Mouse (Mus musculus): ENCODE results near the gene Slc38a10.

Slc38a10 gene
- long read RNA-seq, experiment 1, full-length matches to known transcripts = 17 of 42 reads
- long read RNA-seq, experiment 1, partial matches to known transcripts = 2 of 42 reads
- long read RNA-seq, experiment 1, other reads (novel, unspliced or antisense) = 23 of 42 reads
- long read RNA-seq, experiment 2, full-length matches to known transcripts = 13 of 29 reads
- long read RNA-seq, experiment 2, partial matches to known transcripts = 4 of 29 reads
- long read RNA-seq, experiment 2, other reads (novel, unspliced or antisense) = 12 of 29 reads

DNA sequence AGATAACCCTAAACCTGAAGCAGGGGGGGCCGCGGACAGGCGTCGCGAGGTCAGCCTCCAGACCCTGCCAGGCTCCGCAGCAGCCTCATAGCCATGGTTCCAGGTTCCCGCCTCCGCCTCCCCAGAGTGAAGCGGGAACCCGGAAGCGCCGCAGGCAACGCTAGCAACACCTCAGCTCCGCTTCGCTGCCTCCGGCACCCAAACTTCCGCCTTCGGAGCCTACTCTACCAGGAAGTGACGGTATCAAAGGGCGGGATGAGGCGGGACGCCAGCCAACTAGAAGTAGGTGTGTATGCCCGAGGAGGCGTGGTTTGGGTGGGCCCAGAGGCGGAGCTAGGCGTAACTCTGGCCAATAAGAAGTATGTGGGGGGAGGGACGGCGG is at the start of gene Slc38a10:
Slc38a10 (minus strand) TSS at position 234 of the 382 bp plus-strand sequence.
- intact Hi-C loops (cut with DNase I) = no loop called here

DNA sequence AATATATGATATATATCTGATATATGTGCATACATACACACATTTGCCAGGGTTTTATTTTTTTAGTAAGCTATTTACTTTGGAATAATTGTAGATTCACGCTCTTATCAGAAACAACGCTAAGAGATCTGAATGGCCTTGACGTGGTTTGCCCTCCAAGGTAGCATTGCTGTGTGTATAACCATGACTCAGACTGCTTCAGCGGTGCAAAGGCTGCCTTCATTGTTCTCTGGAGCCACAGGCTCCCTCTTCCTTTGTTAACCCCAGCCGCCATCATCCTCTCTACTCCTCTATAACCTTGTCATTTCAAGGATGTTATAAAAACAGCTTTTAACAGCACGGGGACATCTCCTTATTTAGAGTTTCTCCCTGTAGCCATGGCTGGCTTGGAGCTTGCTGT is 49.5 kb upstream of the Slc38a10 start:
- intact Hi-C loops (cut with DNase I) = no loop called here

DNA sequence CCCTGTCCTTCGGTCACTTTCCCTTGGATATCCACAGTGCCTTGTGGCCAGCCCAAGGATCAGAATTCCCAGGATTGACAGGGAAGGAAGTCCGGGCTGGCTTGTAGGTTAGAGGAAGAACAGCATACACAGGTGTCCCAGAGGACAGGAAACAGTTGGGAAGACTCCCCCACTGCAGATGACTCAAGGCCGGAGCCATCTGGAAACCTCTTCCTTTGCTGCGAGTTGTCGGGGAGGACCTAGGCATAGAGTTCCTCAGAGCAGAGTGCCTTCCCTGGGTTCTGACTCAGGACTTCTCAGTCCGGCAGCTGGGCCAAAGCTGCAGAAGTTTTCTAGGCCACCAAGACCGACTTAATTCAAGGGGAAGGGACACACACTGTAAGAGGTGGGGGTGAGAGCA is 48.6 kb upstream of the Slc38a10 start:
- intact Hi-C loops (cut with DNase I) = no loop called here

DNA sequence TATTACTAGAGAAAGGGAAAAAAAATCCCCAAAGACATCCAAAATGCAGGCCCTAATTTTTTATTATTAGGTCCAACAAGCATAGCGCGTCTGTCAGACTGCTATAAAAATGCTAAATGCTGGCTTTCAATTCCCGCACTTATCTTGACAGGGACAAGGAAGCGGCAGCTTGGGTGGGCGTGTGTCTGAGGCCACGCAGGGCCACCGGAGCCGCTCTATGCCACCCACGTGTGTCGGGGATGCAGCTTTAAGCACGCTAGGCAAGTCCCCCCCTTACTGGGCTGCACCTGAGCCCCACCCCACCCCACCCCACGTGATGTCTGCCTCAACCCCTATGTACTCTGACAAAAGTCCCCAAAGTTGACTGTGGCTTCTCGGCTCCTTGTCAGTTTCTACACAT is 47.7 kb upstream of the Slc38a10 start:
- intact Hi-C loops (cut with DNase I) = no loop called here

DNA sequence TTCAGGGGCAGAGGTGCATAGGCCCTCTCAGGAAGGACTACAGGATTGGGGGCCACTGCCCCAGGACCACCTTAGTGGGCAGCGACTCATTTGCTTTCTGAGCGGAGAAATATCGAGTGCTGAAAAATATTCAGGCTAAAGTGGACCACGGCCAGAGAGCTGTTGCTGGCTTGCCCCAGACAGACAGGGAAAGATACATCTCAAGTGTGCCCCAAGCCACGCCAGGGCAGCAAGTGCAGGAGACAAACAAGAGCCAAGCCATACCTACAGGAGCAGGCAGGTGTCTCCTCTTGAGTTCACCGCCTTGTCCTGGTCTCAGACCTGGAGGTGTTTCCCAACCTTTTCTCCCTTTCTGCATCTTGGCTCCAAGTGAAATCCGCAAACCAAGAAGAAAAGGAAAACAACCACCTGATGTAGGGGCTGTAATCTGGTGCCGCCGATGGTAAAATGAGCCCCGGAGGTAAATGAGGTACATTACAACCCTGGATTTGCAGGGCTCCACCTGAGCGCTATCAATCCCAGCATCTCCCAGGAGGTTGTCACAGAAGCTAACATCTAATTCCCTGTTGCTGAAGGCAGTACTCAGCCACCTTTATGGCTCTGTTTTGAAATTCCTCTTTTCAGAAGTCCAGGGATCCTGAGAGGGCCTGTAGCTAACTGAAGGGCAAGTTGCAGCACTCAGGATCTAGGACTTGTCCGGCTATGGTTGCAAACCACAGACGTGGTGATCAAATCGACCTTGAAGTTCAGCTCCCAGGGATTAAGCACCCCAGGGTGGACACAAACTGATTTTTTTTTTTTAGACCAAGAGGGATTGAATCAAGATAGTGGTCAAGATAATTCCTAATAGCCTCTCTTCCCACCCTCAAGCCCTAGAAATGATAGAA is 39.6 kb upstream of the Slc38a10 start:
- intact Hi-C loops (cut with DNase I) = no loop called here

DNA sequence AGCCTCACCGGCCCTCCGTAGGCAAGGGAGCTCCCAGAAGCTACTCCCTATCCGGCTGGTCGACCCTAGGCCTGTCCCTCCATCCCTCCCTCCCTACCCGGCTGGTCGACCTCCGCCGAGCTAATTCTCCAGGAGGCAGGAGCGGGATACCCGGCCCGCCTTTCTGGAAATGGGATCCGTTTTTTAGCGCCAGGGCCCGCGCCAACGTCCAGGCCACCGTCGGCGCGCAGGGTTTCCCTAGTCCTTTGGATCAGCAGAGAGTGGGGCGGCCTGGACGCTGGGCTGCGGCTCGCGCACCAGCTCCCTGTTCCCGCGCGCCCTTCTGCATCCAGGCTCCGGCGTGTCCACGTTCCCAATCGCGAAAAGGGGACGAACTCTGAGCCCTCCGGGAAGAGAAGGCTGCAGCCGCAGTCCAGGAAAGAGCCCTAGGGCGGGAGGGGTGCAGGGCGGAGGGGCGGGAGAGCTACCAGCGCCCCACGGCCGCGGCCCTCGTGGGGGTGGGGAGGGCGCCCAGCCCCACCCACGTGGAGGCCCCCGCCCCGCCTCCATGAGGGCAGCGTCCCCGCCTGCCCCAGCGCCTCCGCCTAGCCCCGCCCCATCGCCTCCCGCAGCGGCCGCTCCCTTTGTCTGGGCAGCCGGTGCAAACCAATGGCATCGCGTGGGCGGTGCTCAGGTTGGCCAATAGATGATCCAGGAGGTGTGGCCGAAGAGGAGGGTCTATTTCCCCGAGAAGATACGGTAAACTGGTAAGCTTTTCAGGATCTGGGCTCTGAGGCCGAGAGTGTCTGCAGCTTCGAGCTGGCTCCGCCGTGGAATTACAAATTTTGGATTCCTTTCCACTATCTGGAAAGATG is 38.5 kb upstream of the Slc38a10 start:
- intact Hi-C loops (cut with DNase I) = loop anchor here (1.0 kb wide), 1 partner anchor 44 kb away; no protein-coding TSS in a partner anchor

DNA sequence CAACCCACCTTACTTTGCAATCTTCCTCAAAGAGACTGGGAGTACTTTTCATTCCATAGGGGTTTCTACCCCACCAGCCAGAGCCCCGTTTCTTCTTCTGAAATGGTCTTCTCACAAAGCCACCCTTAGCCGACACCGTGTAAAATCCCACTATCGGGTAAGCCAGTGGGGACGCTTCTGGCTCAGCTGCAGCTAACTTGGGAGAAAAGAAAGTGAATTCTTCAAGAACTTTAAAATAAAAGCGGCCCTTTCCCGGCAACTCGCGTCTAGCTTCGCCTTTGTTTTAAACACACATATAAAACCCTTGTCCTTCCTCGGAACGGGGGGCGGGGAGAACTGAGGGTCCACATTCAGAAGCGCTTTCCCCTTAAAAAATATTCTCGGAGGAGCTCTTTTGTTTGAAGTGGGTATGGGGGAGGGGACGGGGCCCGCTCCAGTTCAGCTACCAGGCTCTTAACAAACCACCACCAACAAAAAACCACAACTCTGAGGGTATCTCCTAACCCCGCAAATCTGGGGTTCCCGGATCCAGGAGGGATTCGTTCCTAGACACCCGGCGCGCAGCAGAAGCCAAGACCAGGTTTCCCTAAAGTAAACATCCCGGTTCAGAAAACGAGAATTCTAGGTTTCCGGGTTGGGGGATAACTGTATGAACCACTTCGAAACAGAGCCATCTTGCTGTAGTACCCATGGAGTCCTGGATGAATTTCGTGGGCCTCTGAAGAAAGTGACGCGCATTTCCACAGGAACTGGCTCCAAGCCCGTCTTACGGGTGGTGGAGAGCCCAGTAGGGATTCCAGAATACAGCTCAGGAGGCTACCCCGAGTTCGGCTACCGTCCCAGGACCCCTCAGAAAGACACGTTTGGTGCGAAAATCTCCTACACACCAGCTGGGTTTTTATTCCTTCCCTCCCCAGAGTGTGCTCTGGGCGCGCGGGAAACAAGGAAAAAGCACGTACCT is 37.6 kb upstream of the Slc38a10 start:
- intact Hi-C loops (cut with DNase I) = loop anchor here (1.0 kb wide), 1 partner anchor 45 kb away; no protein-coding TSS in a partner anchor

DNA sequence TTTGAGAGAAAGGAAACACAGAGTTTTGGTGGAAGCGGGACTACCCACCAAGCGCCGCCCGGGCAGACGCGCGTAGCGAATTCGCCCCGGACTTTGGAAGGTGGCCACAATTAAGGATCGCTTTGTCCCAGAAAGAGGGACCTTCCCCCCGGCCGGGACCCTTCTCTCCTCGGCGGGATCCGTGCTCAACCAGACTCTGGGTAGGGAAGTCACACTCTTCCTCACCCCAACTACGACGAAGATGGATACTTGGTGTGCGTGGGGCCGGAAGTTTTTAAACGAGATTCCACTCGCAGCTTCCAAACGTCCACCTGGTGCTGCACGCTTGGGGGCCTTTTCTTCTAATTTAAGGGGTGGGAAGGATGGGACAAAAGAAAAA is 36.9 kb upstream of the Slc38a10 start:
- intact Hi-C loops (cut with DNase I) = no loop called here

DNA sequence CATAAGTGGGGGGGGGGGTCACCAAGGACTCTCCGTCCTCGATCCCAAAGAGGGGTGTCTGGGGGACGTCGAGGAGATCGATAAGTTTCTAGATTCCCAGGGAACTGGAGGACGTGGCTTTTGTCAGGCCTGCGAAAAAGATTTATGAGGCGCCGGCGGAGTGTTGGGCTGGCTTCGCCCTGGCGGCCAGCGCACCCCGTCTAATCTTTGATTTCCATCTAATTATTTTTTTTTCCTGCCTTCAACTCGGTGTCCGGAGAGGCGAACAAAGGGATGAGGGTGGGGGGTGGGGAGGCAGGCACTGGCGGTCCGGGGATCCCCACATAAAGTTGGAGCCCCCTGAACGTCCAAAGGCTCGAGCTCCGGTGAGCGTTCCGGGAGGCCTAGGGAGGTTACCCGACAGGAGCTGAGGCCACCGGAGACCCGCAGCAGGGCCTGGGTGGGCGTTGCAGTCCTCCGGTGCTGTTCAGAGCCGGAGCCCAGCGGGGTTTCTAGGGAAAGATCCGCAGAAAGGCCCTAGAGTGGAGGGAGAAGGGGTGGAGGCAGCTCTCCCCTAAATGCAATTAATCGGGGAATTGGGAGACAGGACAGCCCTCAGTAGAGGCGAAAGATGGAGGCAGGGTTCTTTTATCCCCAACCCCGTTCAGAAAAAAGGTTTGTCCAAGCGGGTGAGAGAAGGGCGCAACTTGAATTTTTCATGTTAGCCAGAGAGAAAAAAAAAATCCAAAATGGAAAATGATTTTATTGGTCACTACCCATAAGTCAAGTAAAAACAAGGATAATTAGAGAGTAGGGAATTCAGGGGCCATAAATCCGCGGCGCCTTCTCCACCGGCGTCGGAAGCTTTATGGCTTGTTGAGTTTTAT is 36.3 kb upstream of the Slc38a10 start:
- intact Hi-C loops (cut with DNase I) = loop anchor here (1.0 kb wide), 1 partner anchor 51 kb away; no protein-coding TSS in a partner anchor

DNA sequence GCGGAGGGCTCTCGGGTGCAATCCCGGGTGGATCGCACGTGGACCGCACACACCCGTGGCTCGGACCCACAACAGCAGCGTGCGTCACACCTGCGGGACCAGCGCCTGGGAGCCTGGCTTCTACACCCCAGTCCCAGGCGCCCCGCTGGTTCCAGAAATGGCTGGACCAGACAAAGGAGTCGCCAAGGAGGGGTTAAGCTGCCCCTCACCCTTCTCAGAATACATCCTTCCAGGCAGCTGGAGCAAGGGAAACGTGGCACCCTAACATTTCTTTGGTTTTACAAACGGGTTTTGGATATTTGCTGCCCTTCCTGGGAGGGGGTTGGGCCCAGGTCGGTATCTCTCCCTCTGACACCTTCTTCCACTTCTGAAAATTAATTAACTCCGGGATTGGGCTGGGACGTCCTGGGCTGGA is 35.7 kb upstream of the Slc38a10 start:
- intact Hi-C loops (cut with DNase I) = loop anchor here (1.0 kb wide), 1 partner anchor 51 kb away; no protein-coding TSS in a partner anchor

DNA sequence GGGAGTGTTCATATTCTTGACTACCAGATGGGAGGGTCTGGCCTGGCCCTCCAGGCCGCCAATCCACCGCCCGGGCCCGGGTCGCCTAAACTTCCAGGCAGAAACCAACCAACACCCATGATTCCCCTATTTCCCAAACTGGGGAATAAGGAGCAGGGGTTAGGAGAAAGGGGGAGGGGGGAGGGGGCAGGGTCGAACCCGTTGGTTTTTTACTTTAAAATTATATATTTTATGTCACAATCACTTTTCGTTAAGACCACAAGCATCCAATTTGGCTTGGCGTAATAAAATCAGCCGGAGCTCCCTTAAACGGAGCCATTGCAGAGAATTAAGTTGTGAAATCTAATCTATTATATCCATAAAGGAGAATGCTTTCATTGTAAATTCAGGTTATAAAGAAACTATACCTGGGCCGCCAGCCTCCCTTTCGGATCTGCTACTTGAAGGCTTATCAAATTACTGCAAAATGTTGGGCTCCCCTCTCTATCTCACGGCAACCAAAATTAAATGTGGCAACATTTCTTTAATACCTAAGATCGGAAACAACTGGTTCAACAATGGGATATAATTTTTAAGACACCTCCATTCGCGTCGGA is 35.1 kb upstream of the Slc38a10 start:
- intact Hi-C loops (cut with DNase I) = no loop called here

DNA sequence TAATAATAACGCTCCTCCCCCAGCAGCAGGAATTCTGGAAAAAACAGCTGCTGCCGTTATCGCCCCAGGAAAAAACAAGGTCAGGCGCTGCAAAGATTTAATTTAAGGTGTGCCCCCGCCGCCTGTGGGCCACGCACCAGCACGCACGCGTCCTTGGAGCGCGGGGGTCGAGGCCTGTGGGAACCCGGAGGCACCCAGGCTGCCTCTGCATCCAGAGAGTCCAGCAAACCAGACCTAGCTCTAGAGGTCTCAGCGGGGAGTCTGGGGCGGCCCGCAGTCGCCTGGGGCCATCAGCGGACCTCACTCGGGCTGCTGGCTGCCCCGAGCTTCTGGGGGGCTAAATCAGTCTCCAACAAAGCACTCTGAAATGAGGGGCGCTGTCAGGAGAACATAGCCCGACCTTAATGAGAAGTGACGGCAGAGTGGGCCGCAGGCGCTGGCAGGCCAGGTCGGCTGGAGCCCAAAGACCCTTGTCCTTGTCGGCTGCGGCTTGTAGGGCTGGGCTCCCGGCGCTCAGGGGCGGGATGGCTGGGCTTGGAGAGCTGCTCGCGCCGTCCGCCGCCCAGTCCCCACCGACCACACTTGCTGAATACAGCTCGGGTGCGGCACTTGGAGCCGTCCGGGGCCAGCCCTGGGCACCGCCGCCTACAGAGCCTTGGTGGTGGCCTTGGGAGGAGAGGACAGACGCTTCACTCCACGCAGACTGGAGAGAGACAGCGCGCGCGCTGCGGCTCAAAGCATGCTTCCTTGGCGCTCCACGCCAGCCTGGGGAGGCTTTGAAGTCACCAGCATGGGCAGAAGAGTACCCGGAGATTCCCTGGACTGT is 34.4 kb upstream of the Slc38a10 start:
- intact Hi-C loops (cut with DNase I) = no loop called here

DNA sequence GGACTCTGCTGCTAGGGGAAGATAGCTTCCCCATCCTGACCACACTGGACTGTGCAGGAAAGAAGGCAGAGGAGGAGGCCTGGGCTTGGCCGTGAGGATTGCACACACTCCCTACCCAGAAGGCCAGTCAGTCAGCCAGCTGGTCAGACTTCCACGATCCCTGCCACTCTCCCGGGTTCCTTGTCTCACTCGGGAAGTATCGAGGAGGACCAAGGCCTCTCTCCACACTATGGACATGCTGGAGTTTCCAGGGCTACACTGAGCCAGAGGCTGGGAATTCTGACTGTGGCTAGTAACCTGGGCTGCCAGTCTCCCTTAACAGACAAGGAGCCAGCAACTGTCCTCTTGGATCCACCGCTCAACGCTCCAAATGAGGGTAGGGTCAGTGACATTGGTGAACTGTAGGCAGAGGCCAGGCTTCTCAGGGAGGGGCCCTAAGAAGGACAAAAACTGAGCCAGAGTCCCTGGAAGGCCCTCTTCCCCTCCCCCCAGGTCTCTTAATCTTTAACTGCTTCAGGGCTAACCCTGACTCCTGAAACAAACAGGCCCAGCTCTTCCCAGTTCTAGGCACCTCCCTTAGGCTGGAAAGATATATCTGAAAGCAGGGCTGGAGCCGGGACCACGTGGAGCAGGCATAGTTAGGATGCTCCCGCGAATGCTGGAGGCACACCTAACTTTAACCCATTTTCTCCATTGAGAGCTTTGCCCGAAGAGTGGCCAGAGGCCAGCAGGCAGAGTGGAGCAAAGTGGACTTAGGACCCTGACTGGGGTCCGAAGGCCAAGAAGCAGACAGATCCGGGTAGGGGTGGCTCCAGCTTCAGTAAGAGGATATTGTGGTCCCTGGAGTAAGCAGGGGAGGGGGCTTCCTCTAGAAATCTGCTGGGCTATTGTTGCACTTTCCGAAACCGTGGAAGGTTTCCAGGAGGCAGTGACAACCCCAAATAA is 33.5 kb upstream of the Slc38a10 start:
- intact Hi-C loops (cut with DNase I) = no loop called here

DNA sequence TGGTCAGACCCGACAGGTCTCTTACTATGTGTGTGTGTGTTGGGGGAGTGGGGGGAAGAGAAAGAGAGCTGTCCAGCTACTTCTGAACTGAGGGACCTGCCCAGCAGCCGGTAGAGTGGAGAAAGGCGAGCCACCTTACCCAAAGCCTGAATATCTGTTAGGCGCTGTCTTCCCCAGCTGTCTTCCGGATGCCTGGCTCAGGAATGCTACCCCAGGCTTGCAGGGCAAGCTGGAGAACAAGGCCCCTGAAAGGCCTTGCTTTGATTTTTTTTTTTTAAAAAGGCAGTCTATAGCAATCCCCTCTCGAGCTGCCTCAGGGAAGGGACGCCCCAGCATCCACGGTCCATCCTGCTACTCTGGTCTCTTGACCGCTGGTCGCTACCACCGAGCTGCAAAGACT is 32.6 kb upstream of the Slc38a10 start:
- intact Hi-C loops (cut with DNase I) = no loop called here

DNA sequence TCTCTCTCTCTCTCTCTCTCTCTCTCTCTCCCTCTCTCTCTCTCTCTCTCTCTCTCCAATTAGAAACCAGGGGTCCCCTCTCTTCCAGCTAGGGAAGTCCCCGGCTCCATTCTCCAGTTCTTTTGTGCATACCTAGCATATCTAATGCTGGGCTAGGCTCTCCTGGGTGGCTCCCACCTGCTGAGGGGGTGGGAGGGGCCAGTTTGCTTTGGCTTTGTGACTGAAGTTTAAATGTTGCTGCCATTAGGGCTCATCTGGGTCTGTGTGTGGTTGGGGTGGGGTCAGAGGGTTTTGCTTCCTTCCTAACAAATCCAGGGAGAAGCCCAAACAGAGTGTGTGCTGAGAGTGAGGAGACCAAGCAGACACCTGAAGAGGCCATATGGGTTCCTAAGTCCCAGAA is 32.0 kb upstream of the Slc38a10 start:
- intact Hi-C loops (cut with DNase I) = no loop called here

DNA sequence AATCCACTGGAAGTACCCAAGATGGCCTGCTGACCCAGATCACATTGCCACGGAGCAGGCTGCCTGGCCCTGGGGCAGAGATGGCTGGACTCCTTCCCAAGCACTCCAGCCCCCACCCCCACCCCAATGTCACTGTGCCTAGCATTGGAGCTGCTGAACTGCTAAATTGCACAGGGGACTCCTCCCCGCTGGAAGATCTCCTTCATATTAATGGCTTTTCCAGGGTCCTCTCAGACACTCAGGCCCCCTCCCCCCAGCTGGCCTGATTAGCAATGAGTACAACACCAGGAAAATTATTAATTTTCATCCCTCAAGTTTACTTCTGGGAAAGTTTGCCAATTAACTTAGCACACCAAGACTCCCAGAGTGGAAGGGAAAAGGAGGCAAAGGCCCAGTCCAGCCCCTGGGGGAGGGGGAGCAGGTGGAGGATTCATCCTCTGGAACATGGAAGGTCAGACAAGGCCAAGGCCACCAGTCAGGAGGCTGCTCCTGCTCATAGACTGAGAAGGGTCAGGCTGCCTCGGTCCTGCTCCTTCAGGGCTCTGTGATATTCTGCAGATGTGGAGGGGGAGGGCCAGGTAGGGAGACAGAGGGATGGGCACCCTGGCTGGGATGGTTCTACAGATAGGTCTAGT is 31.4 kb upstream of the Slc38a10 start:
- intact Hi-C loops (cut with DNase I) = no loop called here

Measured in adrenal gland (tissue).